Mouse (Mus musculus): Measurements from ENCODE around the gene Spata4. TPM values are rescaled to one million over a fixed set of nuclear protein-coding genes. Genes with fewer than 3 reads are reported as not detected.
A peak's percentile ranks its signal among the peaks of the same experiment; 100 is the strongest.

The Spata4 gene
- total and polyA plus RNA-seq, 2 experiments from 2014 or later = not detected

DNA sequence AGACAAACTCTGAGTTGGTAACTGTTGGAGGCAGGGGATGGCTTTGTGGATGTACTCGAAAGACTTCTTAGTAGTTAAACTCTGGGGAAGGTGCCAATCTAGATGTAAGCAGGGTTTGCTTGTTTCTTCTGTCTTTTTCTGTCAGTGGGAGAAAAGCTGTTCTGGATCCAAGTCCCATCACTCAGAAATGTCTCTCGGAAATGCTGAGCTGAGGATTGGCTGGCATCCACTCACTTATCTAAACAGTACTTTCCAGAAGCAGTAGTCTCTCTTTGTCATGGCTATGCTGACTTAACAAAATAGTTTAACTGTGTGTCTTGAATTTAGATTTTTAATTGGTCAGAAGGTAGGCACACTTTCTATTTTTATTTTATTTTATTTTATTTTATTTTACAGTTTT, 33.4 kb upstream of the Spata4 start:
- WGBS = 34% methylated on average over 2 of the region's 2 CpGs
- ATAC-seq (ENCODE audit: insufficient read depth, low read depth) = no peak

GRCm38 (mm10) chr8:54570618-54571609, 29.7 kb upstream of the Spata4 start:
- Histone ChIP-seq H3K27me3 (ENCODE audit: control insufficient read depth, insufficient read depth, low read length) (no peaks in the 10 kb centered on the region), H3K27ac (ENCODE audit: low read depth) (peak overlapping the region; percentile 90), H3K4me2 (ENCODE audit: low read depth, low read length) (peak overlapping the region; percentile 51), H3K9ac (replicated peaks; ENCODE audit: low read depth, low read length) (peak overlapping the region; percentile 46; the same call in 1 of the 2 replicates), H3K9me3 (replicated peaks; ENCODE audit: control insufficient read depth, low read length) (no peaks in the 10 kb centered on the region), H3K4me1 (ENCODE audit: control insufficient read depth, insufficient read depth) (peaks cover 15% of the 10 kb centered on the region), H3K36me3 (replicated peaks; ENCODE audit: control insufficient read depth, insufficient read depth, low read length) (no peaks in the 10 kb centered on the region), H3K4me3 (ENCODE audit: low read depth, low read length) (peak overlapping the region; percentile 28)
- ATAC-seq (ENCODE audit: insufficient read depth, low read depth) (peak; percentile 84), DNase-seq (ENCODE audit: low spot score) (peak; percentile 76)
- TF ChIP-seq EP300 (IDR thresholded peaks at IDR 0.05; ENCODE audit: low read depth) = no peak
- TF ChIP-seq CTCF (IDR thresholded peaks at IDR 0.05; ENCODE audit: low read depth) = no peak
- WGBS = 58% methylated on average over 15 of the region's 15 CpGs

More for the DNA sequence above, 33.4 kb upstream of the Spata4 start:
- Histone ChIP-seq H3K36me3 (replicated peaks; ENCODE audit: control insufficient read depth, insufficient read depth, low read length) (no peaks in the 10 kb centered on the region), H3K4me3 (ENCODE audit: low read depth, low read length) (no peak overlapping the region), H3K9ac (replicated peaks; ENCODE audit: low read depth, low read length) (no peak overlapping the region), H3K9me3 (replicated peaks; ENCODE audit: control insufficient read depth, low read length) (no peaks in the 10 kb centered on the region), H3K4me2 (ENCODE audit: low read depth, low read length) (no peak overlapping the region), H3K27me3 (ENCODE audit: control insufficient read depth, insufficient read depth, low read length) (no peaks in the 10 kb centered on the region), H3K4me1 (ENCODE audit: control insufficient read depth, insufficient read depth) (peaks cover 17% of the 10 kb centered on the region), H3K27ac (ENCODE audit: low read depth) (no peak overlapping the region)
- no peak for TF ChIP-seq EP300 (IDR thresholded peaks at IDR 0.05; ENCODE audit: low read depth)
- TF ChIP-seq CTCF (IDR thresholded peaks at IDR 0.05; ENCODE audit: low read depth) = no peak
- DNase-seq (ENCODE audit: low spot score) = peak; percentile 21

DNA sequence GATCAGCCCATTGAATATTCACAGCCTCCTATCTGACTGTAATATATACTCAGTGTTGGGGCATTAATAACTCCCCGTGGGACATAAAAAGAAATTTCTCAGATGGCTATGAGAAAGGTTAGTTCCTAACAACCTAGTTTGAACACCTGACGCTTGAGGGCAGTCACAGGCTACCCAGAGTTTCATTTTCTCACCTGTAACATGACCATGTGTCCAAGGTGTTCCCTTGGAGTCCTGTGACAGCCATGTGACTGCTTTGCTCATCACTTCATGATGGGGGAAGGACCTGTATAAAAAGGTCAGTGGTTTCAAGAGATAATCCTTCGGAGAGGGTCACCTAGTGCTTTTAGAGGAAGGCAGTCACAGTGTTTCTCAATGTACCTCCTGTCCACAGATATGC, 19.1 kb upstream of the Spata4 start:
- H3K27ac ChIP-seq (ENCODE audit: low read depth) = no peak overlapping the region
- peaks cover 12% of the 10 kb centered on the region; the same call in 1 of the 2 replicates for H3K4me1 ChIP-seq (ENCODE audit: control insufficient read depth, insufficient read depth)
- H3K9ac ChIP-seq (replicated peaks; ENCODE audit: low read depth, low read length) = no peak overlapping the region
- no peaks in the 10 kb centered on the region for H3K27me3 ChIP-seq (ENCODE audit: control insufficient read depth, insufficient read depth, low read length)
- 0 out of 2 replicates have a peak, but pooled peaks cover 3% of the 10 kb centered on the region for H3K36me3 ChIP-seq (replicated peaks; ENCODE audit: control insufficient read depth, insufficient read depth, low read length)
- WGBS = 61% methylated on average over 3 of the region's 3 CpGs
- no peak overlapping the region for H3K4me2 ChIP-seq (ENCODE audit: low read depth, low read length)
- DNase-seq (ENCODE audit: low spot score) = no peak
- H3K4me3 ChIP-seq (ENCODE audit: low read depth, low read length) = no peak overlapping the region
- ATAC-seq (ENCODE audit: insufficient read depth, low read depth) = no peak
- TF ChIP-seq EP300 (IDR thresholded peaks at IDR 0.05; ENCODE audit: low read depth) (no peak), CTCF (IDR thresholded peaks at IDR 0.05; ENCODE audit: low read depth) (0 out of 2 replicates have a peak, but pooled peaks have one; percentile 4)
- no peaks in the 10 kb centered on the region for H3K9me3 ChIP-seq (replicated peaks; ENCODE audit: control insufficient read depth, low read length)

GRCm38 (mm10) chr8:54582886-54583285, 17.7 kb upstream of the Spata4 start:
- DNase-seq (ENCODE audit: low spot score) = no peak
- H3K9me3 ChIP-seq (replicated peaks; ENCODE audit: control insufficient read depth, low read length) = no peaks in the 10 kb centered on the region
- H3K27ac ChIP-seq (ENCODE audit: low read depth) = no peak overlapping the region

DNA sequence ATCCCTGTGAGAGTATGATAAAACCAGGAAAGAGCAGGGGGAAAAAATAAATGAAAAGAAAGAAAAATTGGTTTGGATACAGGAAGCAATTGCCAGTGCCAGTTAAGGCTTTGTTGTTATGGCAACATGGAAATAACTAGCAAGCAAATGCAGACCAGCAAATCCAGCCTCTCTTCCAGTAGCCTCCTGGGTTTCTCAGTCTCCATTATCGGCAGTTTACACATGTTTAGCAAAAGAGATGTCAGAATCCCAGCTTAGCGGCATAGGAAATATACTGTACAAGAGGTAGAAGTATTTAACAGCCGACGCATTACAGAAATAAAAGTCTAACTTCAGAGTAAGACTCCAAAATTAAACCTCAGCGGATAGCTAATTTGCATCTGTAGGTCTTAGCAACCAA, 5.9 kb upstream of the Spata4 start:
- no peak for DNase-seq (ENCODE audit: low spot score)
- Histone ChIP-seq H3K27me3 (ENCODE audit: control insufficient read depth, insufficient read depth, low read length) (no peaks in the 10 kb centered on the region), H3K27ac (ENCODE audit: low read depth) (no peak overlapping the region), H3K4me1 (ENCODE audit: control insufficient read depth, insufficient read depth) (0 out of 2 replicates have a peak, but pooled peaks cover 6% of the 10 kb centered on the region), H3K4me2 (ENCODE audit: low read depth, low read length) (no peak overlapping the region), H3K9me3 (replicated peaks; ENCODE audit: control insufficient read depth, low read length) (no peaks in the 10 kb centered on the region), H3K4me3 (ENCODE audit: low read depth, low read length) (no peak overlapping the region), H3K9ac (replicated peaks; ENCODE audit: low read depth, low read length) (no peak overlapping the region), H3K36me3 (replicated peaks; ENCODE audit: control insufficient read depth, insufficient read depth, low read length) (no peaks in the 10 kb centered on the region)
- ATAC-seq (ENCODE audit: insufficient read depth, low read depth) = no peak
- no peak for TF ChIP-seq EP300 (IDR thresholded peaks at IDR 0.05; ENCODE audit: low read depth)
- no peak for TF ChIP-seq CTCF (IDR thresholded peaks at IDR 0.05; ENCODE audit: low read depth)
- WGBS = 89% methylated on average over 5 of the region's 5 CpGs

More at GRCm38 (mm10) chr8:54582886-54583285, 17.7 kb upstream of the Spata4 start:
- H3K4me2 ChIP-seq (ENCODE audit: low read depth, low read length) = no peak overlapping the region
- TF ChIP-seq CTCF (IDR thresholded peaks at IDR 0.05; ENCODE audit: low read depth) = no peak
- H3K27me3 ChIP-seq (ENCODE audit: control insufficient read depth, insufficient read depth, low read length) = no peaks in the 10 kb centered on the region
- 47% methylated on average over 1 of the region's 1 CpGs for WGBS
- H3K4me3 ChIP-seq (ENCODE audit: low read depth, low read length) = no peak overlapping the region
- no peak overlapping the region for H3K9ac ChIP-seq (replicated peaks; ENCODE audit: low read depth, low read length)
- H3K4me1 ChIP-seq (ENCODE audit: control insufficient read depth, insufficient read depth) = peaks cover 5% of the 10 kb centered on the region; the same call in 1 of the 2 replicates
- no peak for ATAC-seq (ENCODE audit: insufficient read depth, low read depth)
- H3K36me3 ChIP-seq (replicated peaks; ENCODE audit: control insufficient read depth, insufficient read depth, low read length) = 0 out of 2 replicates have a peak, but pooled peaks cover 3% of the 10 kb centered on the region

Data from heart, postnatal 0 days (tissue).